Mouse (Mus musculus) liver, embryonic 15.5 days (tissue): ENCODE measurements around the gene Cfl1. TPM values are rescaled to one million over a fixed set of nuclear protein-coding genes. Genes with fewer than 3 reads are reported as not detected.
"Not testable (repeated sequence)": the region's sequence is repeated elsewhere in the genome, so short reads cannot be mapped to it uniquely, and the experiment has no call there.

Source experiments
- ATAC-seq: fragments of 200-750 bp; cut with Nextera tagmentation; 2 replicates; pipeline ENCODE4 v1.8.0; 2017; ENCODE audit warnings: moderate number of reproducible peaks, mild to moderate bottlenecking, moderate library complexity; ENCODE audit not compliant: insufficient read depth
- H3K27ac ChIP-seq: fragments of 300-500 bp; sonication (generic); replicated peaks from 2 replicates; pipeline ENCODE4 v1.5.1; 2015; ENCODE audit warnings: mild to moderate bottlenecking, inconsistent platforms
- H3K27me3 ChIP-seq: fragments of 300-500 bp; sonication (generic); 2 replicates; pipeline ENCODE4 v1.6.1; 2015; ENCODE audit warnings: mild to moderate bottlenecking, inconsistent platforms
- H3K36me3 ChIP-seq: fragments of 300-500 bp; sonication (generic); replicated peaks from 2 replicates; pipeline ENCODE4 v1.6.1; 2015; ENCODE audit warnings: moderate library complexity, mild to moderate bottlenecking, inconsistent platforms
- H3K4me1 ChIP-seq: fragments of 300-500 bp; sonication (generic); replicated peaks from 2 replicates; pipeline ENCODE4 v1.6.1; 2015; ENCODE audit warnings: inconsistent platforms
- H3K4me2 ChIP-seq: fragments of 300-500 bp; sonication (generic); 2 replicates; pipeline ENCODE4 v1.6.1; 2015; ENCODE audit warnings: moderate library complexity, mild to moderate bottlenecking, inconsistent platforms
- H3K4me3 ChIP-seq: fragments of 300-500 bp; sonication (generic); replicated peaks from 2 replicates; pipeline ENCODE4 v1.5.1; 2015; ENCODE audit warnings: mild to moderate bottlenecking, inconsistent platforms
- H3K9ac ChIP-seq: fragments of 300-500 bp; sonication (generic); 2 replicates; pipeline ENCODE4 v1.6.1; 2015; ENCODE audit warnings: moderate library complexity, mild to moderate bottlenecking, inconsistent platforms
- H3K9me3 ChIP-seq: fragments of 300-500 bp; sonication (generic); replicated peaks from 2 replicates; pipeline ENCODE4 v1.6.1; 2016; ENCODE audit warnings: inconsistent platforms
- WGBS: fragments of 180-500 bp; shearing (Covaris S2); methylation state at CpG from one replicate; pipeline ENCODE4 v1.1.7; 2015; ENCODE audit warnings: mixed read lengths; ENCODE audit not compliant: insufficient replicate concordance; 5-methylcytosine and 5-hydroxymethylcytosine counted together
- polyA plus RNA-seq: library from polyadenylated mRNA; unstranded; fragments of >200 nt; fragmentation: Nextera tagmentation; extraction: Ambion mirVana; gene quantifications from 2 replicates; pipeline ENCODE4 v1.2.1, GENCODE M21; 2015

Gene Cfl1
- polyA plus RNA-seq, 1 experiment from 2014 or later, result 1,073 TPM

DNA sequence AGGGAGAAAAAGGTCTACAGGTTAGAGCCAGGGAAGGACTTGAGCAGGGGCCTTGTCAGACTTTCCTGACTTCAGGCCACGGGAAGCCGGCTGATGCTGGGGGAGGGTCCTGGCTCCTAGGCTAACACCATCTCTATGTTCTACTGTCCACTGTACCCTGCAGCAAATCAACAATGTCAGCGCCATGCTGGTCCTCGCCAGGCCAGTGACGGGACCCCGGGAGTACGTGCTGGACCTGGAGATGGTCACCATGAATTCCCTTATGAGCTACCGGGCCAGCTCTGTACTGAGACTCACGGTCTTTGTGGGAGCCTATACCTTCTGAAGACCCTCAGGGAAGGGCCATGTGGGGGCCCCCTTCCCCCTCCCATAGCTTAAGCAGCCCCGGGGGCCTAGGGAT lies 8.9 kb upstream of the Cfl1 start:
- WGBS, result 82% methylated on average over 10 of the region's 10 CpGs
- no peaks in the 10 kb centered on the region for H3K9me3 ChIP-seq
- no peak for ATAC-seq
- H3K4me3 ChIP-seq, result no peak overlapping the region
- no peak overlapping the region for H3K4me2 ChIP-seq
- peaks cover 33% of the 10 kb centered on the region for H3K36me3 ChIP-seq
- H3K27ac ChIP-seq, result no peak overlapping the region
- no peak overlapping the region for H3K9ac ChIP-seq
- H3K4me1 ChIP-seq, result peaks cover 9% of the 10 kb centered on the region
- H3K27me3 ChIP-seq, result 0 out of 2 replicates have a peak, but pooled peaks cover 7% of the 10 kb centered on the region

- Histone ChIP-seq H3K9me3 (no peaks in the 10 kb centered on the region), H3K27me3 (no peaks in the 10 kb centered on the region), H3K4me1 (peaks cover 31% of the 10 kb centered on the region), H3K36me3 (peaks cover 33% of the 10 kb centered on the region), H3K4me3 (no peak overlapping the region), H3K27ac (no peak overlapping the region), H3K9ac (no peak overlapping the region), H3K4me2 (no peak overlapping the region)
- ATAC-seq, result no peak
- 80% methylated on average over 19 of the region's 19 CpGs for WGBS
Measured at GRCm38 (mm10) chr19:5483386-5484359, 6.6 kb upstream of the Cfl1 start.

- Histone ChIP-seq H3K27ac (no peak overlapping the region), H3K4me2 (no peak overlapping the region), H3K9ac (no peak overlapping the region), H3K36me3 (peaks cover 33% of the 10 kb centered on the region), H3K4me1 (peaks cover 39% of the 10 kb centered on the region), H3K27me3 (no peaks in the 10 kb centered on the region), H3K4me3 (no peak overlapping the region), H3K9me3 (no peaks in the 10 kb centered on the region)
- WGBS, result 79% methylated on average over 5 of the region's 5 CpGs
- no peak for ATAC-seq
Measured at GRCm38 (mm10) chr19:5484496-5484895, 5.8 kb upstream of the Cfl1 start.

DNA sequence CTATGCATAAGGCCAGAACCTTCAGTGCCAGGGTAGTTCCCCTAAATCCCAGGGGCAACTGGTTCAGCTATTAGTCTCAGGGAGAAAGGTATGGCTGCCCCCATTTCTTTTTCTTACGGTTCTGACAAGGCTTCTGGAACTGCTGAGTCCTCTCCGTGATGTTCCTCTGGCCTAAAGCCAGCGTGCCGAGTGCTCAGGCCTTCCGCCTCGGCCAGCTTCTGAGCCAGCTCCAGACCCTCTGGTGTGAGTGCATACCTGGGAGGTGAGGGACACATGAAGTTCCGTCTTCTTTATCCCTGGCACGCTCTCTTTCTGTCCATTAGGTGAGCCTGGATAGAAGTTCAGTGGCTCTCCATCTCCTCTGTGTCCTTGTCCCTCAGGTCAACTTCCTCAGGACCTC lies 4.9 kb upstream of the Cfl1 start:
- Histone ChIP-seq H3K36me3 (peaks cover 33% of the 10 kb centered on the region), H3K4me3 (no peak overlapping the region), H3K27ac (no peak overlapping the region), H3K9me3 (no peaks in the 10 kb centered on the region), H3K27me3 (no peaks in the 10 kb centered on the region), H3K4me1 (peaks cover 46% of the 10 kb centered on the region), H3K9ac (no peak overlapping the region), H3K4me2 (no peak overlapping the region)
- WGBS, result 89% methylated on average over 8 of the region's 8 CpGs
- ATAC-seq, result no peak

DNA sequence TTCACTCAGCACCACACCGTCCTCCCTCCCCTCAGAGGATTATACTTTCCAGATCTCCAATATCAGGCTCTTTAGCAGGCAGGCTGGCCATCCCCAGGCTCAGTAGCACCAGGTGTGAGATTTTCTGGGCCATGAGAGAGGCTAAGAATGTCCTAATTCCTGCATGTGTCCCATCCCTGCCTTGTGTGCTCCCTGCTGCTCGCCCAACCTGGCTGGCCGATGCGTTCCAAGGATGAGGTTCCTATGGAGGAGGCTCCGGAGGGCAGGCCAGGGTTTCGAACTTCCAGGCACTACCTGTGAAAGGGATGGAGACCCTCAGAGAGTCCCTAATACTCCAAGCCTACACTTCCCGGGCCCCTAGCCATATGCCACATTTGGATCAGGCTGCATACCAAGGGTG lies 4.4 kb upstream of the Cfl1 start:
- H3K27me3 ChIP-seq, result no peaks in the 10 kb centered on the region
- H3K9me3 ChIP-seq, result no peaks in the 10 kb centered on the region
- no peak overlapping the region for H3K4me3 ChIP-seq
- H3K27ac ChIP-seq, result no peak overlapping the region
- H3K4me2 ChIP-seq, result no peak overlapping the region
- peaks cover 33% of the 10 kb centered on the region for H3K36me3 ChIP-seq
- peaks cover 46% of the 10 kb centered on the region for H3K4me1 ChIP-seq
- WGBS, result 79% methylated on average over 7 of the region's 7 CpGs
- no peak overlapping the region for H3K9ac ChIP-seq
- no peak for ATAC-seq

DNA sequence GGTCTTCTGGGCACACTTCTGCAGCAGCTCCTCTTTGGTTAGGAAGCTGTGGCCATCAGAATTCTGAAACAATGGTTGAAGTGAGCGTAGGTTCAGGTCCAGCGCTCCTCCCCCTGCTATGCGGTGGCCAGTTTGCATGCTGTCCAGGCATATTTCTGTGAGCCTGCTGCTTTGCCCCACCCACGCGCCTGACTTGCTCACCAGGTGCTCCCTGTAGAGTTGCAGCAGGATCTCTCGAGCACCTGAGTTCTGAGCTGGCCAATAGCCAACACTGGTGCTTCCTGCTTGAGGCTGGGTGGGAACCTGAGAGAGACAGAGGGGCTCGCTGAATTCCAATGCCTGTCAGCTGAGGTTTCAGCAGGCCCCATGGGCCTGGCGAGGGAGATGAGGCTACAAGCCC lies 4.0 kb upstream of the Cfl1 start:
- Histone ChIP-seq H3K4me2 (no peak overlapping the region), H3K27ac (no peak overlapping the region), H3K27me3 (no peaks in the 10 kb centered on the region), H3K9ac (no peak overlapping the region), H3K4me3 (no peak overlapping the region), H3K4me1 (peaks cover 49% of the 10 kb centered on the region), H3K36me3 (peaks cover 33% of the 10 kb centered on the region), H3K9me3 (no peaks in the 10 kb centered on the region)
- 82% methylated on average over 8 of the region's 8 CpGs for WGBS
- ATAC-seq, result no peak

DNA sequence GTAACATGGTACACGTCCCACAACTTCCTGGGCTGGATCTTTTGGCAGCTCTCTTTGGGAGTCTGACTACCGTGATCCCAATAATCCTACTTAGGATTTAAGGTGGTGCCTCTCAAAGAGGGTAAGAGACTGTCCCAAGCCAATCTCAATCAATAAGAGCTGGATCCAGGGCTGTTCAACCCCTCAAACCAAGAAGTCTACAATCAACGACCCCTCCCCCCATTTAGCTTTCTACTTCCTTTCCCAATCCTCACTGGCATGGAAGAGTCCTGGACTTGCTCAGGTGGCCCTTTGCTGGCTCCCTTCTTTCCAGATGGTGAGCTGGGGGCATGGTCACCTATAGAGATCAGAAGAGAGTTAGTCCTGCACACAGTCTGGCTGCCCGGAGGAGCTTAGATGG lies 3.5 kb upstream of the Cfl1 start:
- Histone ChIP-seq H3K27ac (no peak overlapping the region; the same call in 1 of the 2 replicates), H3K4me1 (peaks cover 52% of the 10 kb centered on the region), H3K36me3 (peaks cover 31% of the 10 kb centered on the region), H3K4me2 (peak overlapping the region; percentile 97), H3K9ac (peak overlapping the region; percentile 76; the same call in 1 of the 2 replicates), H3K4me3 (peak overlapping the region; percentile 64), H3K9me3 (no peaks in the 10 kb centered on the region), H3K27me3 (no peaks in the 10 kb centered on the region)
- WGBS, result 73% methylated on average over 4 of the region's 4 CpGs
- ATAC-seq, result no peak

DNA sequence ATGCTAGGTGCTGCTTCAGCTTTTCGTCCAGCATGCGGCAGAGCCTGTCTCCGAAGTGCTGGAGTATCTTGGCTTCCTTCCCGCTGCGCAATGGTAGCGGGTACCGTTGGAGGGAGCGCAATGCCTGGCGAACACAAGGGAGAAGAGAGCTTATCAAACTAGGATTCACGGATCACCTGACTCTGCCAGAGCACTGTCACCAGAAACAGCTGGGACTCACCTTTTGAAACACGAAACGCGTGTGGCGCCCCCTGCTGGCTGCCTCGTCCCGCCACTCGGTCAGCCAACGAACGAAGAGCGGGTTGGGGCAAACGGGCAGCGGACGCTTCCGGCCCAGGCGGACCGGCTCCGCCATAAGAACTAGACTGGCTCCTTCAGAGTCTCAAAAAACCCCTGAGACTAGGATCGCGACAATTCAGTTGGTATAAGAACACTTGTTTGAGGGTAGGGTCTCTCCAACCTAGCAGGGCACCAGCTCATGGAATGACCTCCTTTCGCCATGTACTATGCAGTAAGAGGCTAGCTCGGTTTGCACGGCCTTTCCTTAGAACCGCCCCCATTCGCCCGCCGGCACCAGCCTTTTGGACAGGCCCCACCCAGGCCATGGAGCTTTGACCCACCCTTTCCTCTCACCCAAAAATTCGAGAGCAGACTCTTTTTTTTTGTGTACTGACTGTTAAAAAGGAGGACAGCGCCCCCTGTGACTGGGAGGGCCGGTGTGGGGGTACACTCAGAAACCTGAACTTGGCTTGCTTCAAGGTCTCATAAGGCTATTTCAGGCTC lies 2.3 kb upstream of the Cfl1 start, which contains the start of gene Mus81:
TSS of gene Mus81 (minus strand) at position 635 of the 783 bp plus-strand sequence.
- Histone ChIP-seq H3K4me1 (peaks cover 63% of the 10 kb centered on the region), H3K9me3 (no peaks in the 10 kb centered on the region)
- under 1% methylated on average over 39 of the region's 39 CpGs for WGBS

GRCm38 (mm10) chr19:5488878-5489571 lies 1.2 kb upstream of the Cfl1 start:
- peak overlapping the region; percentile 76 for H3K9ac ChIP-seq
- WGBS, result 0% methylated on average over 26 of the region's 26 CpGs
- H3K4me1 ChIP-seq, result peaks cover 58% of the 10 kb centered on the region
- H3K4me2 ChIP-seq, result peak overlapping the region; percentile 97
- H3K4me3 ChIP-seq, result peak overlapping the region; percentile 64
- H3K27me3 ChIP-seq, result no peaks in the 10 kb centered on the region
- peaks cover 39% of the 10 kb centered on the region for H3K36me3 ChIP-seq
- ATAC-seq, result peak; percentile 73
- no peaks in the 10 kb centered on the region for H3K9me3 ChIP-seq
- peak overlapping the region; percentile 99 for H3K27ac ChIP-seq

More for the DNA sequence above, 2.3 kb upstream of the Cfl1 start, which contains the start of gene Mus81:
- Histone ChIP-seq H3K4me2 (peak within 1 kb of the TSS; percentile 97), H3K27me3 (no peaks in the 10 kb centered on the region), H3K4me3 (peak within 1 kb of the TSS; percentile 64), H3K27ac (peak within 1 kb of the TSS; percentile 99), H3K9ac (peak within 1 kb of the TSS; percentile 76), H3K36me3 (peaks cover 37% of the 10 kb centered on the region)
- peak; percentile 74 for ATAC-seq

GRCm38 (mm10) chr19:5489721-5490120 lies 534 bp upstream of the Cfl1 start:
- peak overlapping the region; percentile 99 for H3K27ac ChIP-seq
- not testable (repeated sequence) for ATAC-seq, H3K27me3 ChIP-seq, H3K9me3 ChIP-seq
- H3K36me3 ChIP-seq, result peaks cover 42% of the 10 kb centered on the region
- H3K4me2 ChIP-seq, result peak overlapping the region; percentile 97
- 29% methylated on average over 10 of the region's 10 CpGs for WGBS
- H3K4me3 ChIP-seq, result peak overlapping the region; percentile 97
- peak overlapping the region; percentile 96 for H3K9ac ChIP-seq
- H3K4me1 ChIP-seq, result peaks cover 58% of the 10 kb centered on the region
